Mouse (Mus musculus) cortical plate, adult 2 months (tissue): ENCODE measurements around the gene Espnl.

Experiments
- CTCF ChIP-seq: fragments of 200-500 bp; IDR thresholded peaks from 2 replicates; pipeline ENCODE4 v1.5.1; 2011; ENCODE audit warnings: mild to moderate bottlenecking, control low read depth, low read length; ENCODE audit not compliant: insufficient read depth; ENCODE audit errors: extremely low read depth
- POLR2A ChIP-seq: fragments of 200-500 bp; IDR thresholded peaks from 2 replicates; pipeline ENCODE4 v1.6.1; 2011; ENCODE audit warnings: mild to moderate bottlenecking, low read length, control low read depth; ENCODE audit not compliant: insufficient read depth; ENCODE audit errors: extremely low read depth

- TF ChIP-seq CTCF (no peak), POLR2A (no peak)
These were observed 12.3 kb upstream of the Espnl start for GRCm38 (mm10) chr1:91309366-91310085.
